Mouse (Mus musculus) CH12.LX (cell line): ENCODE data around the gene Srrm1. TPM values are rescaled to one million over a fixed set of nuclear protein-coding genes. Genes with fewer than 3 reads are reported as not detected.

Experiments
- DNase-seq: peaks from one replicate; pipeline ENCODE4 v3.0.0-alpha.2; 2013; ENCODE audit errors: extremely low read depth
- H3K27ac ChIP-seq: 2 replicates; pipeline ENCODE4 v1.5.1; 2012; ENCODE audit warnings: low read depth, mild to moderate bottlenecking, control low read depth, moderate library complexity; ENCODE audit not compliant: insufficient read depth
- H3K27me3 ChIP-seq: replicated peaks from 2 replicates; pipeline ENCODE3; 2012; ENCODE audit warnings: inconsistent platforms
- H3K36me3 ChIP-seq, 2 experiments: replicated peaks in 1 of 2; 2 replicates each; pipeline versions ENCODE3 to v1.6.1; 2012; ENCODE audit warnings: inconsistent platforms in 1 of 2, low read length in 1 of 2, mild to moderate bottlenecking in 1 of 2, mixed read lengths in 1 of 2, moderate library complexity in 1 of 2; ENCODE audit not compliant: control insufficient read depth in 1 of 2, insufficient read depth in 1 of 2
- H3K4me1 ChIP-seq, 2 experiments: 2 replicates each; pipeline ENCODE4 v1.6.1; 2012; ENCODE audit warnings: inconsistent platforms in 1 of 2, moderate library complexity in 1 of 2; ENCODE audit not compliant: insufficient read depth in 2 of 2, control insufficient read depth in 1 of 2
- H3K4me2 ChIP-seq: 2 replicates; pipeline ENCODE4 v1.6.1; 2012; ENCODE audit warnings: low read depth, mild to moderate bottlenecking, control low read depth; ENCODE audit not compliant: poor library complexity, insufficient read depth, severe bottlenecking
- H3K4me3 ChIP-seq, 3 experiments: fragments of 150-350 bp in 1 of 3; sonication (generic) in 1 of 3; replicated peaks in 1 of 3; 2 replicates each; pipeline versions ENCODE3 to v1.5.1; 2011 to 2012; ENCODE audit warnings: low read depth in 2 of 3, low read length in 2 of 3, mild to moderate bottlenecking in 2 of 3, moderate library complexity in 2 of 3, control low read depth in 1 of 3, improper control_type of control experiment in 1 of 3, inconsistent platforms in 1 of 3, mixed read lengths in 1 of 3; ENCODE audit not compliant: poor library complexity in 1 of 3
- H3K79me2 ChIP-seq: replicated peaks from 2 replicates; pipeline ENCODE4 v1.6.1; 2012; ENCODE audit warnings: mild to moderate bottlenecking, moderate library complexity; ENCODE audit not compliant: control insufficient read depth, poor library complexity, insufficient read depth, severe bottlenecking; ENCODE audit errors: extremely low read depth
- H3K9ac ChIP-seq: 2 replicates; pipeline ENCODE4 v1.6.1; 2012; ENCODE audit warnings: low read depth, mild to moderate bottlenecking, control low read depth, moderate library complexity; ENCODE audit not compliant: insufficient read depth
- H3K9me3 ChIP-seq: replicated peaks from 2 replicates; pipeline ENCODE3; 2012; ENCODE audit warnings: low read length, inconsistent platforms, mixed read lengths
- CHD2 ChIP-seq: IDR thresholded peaks from 2 replicates; pipeline ENCODE4 v1.6.1; 2011; ENCODE audit warnings: low read length, improper control_type of control experiment
- E2F4 ChIP-seq: IDR thresholded peaks from 2 replicates; pipeline ENCODE4 v1.6.1; 2011; ENCODE audit warnings: low read depth, low read length, improper control_type of control experiment; ENCODE audit not compliant: insufficient replicate concordance
- ELF1 ChIP-seq: IDR thresholded peaks from 2 replicates; pipeline ENCODE4 v1.6.1; 2014; ENCODE audit warnings: low read depth, mild to moderate bottlenecking, inconsistent platforms, low read length, improper control_type of control experiment
- ETS1 ChIP-seq: conservative IDR thresholded peaks from 2 replicates; pipeline ENCODE4 v1.6.1; 2012; ENCODE audit warnings: low read depth, mild to moderate bottlenecking, inconsistent platforms, low read length, improper control_type of control experiment, moderate library complexity
- GABPA ChIP-seq: IDR thresholded peaks from 2 replicates; pipeline ENCODE4 v1.6.1; 2012; ENCODE audit warnings: low read depth, low read length, improper control_type of control experiment, inconsistent platforms; ENCODE audit not compliant: insufficient replicate concordance
- MAX ChIP-seq: IDR thresholded peaks from 2 replicates; pipeline ENCODE4 v1.6.1; 2011; ENCODE audit warnings: low read length, improper control_type of control experiment
- MEF2A ChIP-seq: IDR thresholded peaks from 2 replicates; pipeline ENCODE4 v1.6.1; 2014; ENCODE audit warnings: low read depth, mild to moderate bottlenecking, inconsistent platforms, low read length, improper control_type of control experiment, borderline replicate concordance
- MXI1 ChIP-seq: IDR thresholded peaks from 2 replicates; pipeline ENCODE4 v1.6.1; 2011; ENCODE audit warnings: mild to moderate bottlenecking, low read depth, low read length, improper control_type of control experiment
- MYC ChIP-seq: IDR thresholded peaks from 2 replicates; pipeline ENCODE4 v1.6.1; 2011; ENCODE audit warnings: low read depth, mild to moderate bottlenecking, improper control_type of control experiment, low read length
- NELFE ChIP-seq: IDR thresholded peaks from 2 replicates; pipeline ENCODE4 v1.6.1; 2011; ENCODE audit warnings: low read depth, low read length, improper control_type of control experiment
- NRF1 ChIP-seq: IDR thresholded peaks from 2 replicates; pipeline ENCODE4 v1.6.1; 2014; ENCODE audit warnings: low read depth, mild to moderate bottlenecking, inconsistent platforms, low read length, improper control_type of control experiment, moderate library complexity
- PAX5 ChIP-seq: IDR thresholded peaks from 2 replicates; pipeline ENCODE4 v1.6.1; 2012; ENCODE audit warnings: low read length, inconsistent platforms, mixed read lengths
- POLR2A ChIP-seq: IDR thresholded peaks from 2 replicates; pipeline ENCODE4 v1.6.1; 2011; ENCODE audit warnings: low read depth, mild to moderate bottlenecking, improper control_type of control experiment, low read length
- RAD21 ChIP-seq: IDR thresholded peaks from 2 replicates; pipeline ENCODE4 v1.6.1; 2011; ENCODE audit warnings: low read depth, mild to moderate bottlenecking, low read length, improper control_type of control experiment, moderate library complexity
- SMC3 ChIP-seq: IDR thresholded peaks from 2 replicates; pipeline ENCODE4 v1.6.1; 2011; ENCODE audit warnings: low read depth, low read length, improper control_type of control experiment
- UBTF ChIP-seq: IDR thresholded peaks from 2 replicates; pipeline ENCODE4 v1.6.1; 2012; ENCODE audit warnings: low read depth, mild to moderate bottlenecking, inconsistent platforms, low read length, improper control_type of control experiment, moderate library complexity
- ZKSCAN1 ChIP-seq: IDR thresholded peaks from 2 replicates; pipeline ENCODE4 v1.6.1; 2012; ENCODE audit warnings: low read depth, inconsistent platforms, low read length, improper control_type of control experiment, borderline replicate concordance
- ZNF384 ChIP-seq: IDR thresholded peaks from 2 replicates; pipeline ENCODE4 v1.6.1; 2012; ENCODE audit warnings: low read depth, low read length, improper control_type of control experiment, inconsistent platforms
- dilution Hi-C: fragments of 300-500 bp; cut with MboI; formaldehyde crosslinking; loops from 2 replicates; pipeline ENCODE4 v1.14.3; 2020; ENCODE audit warnings: low sequenced_read_pairs; ENCODE audit not compliant: extremely low pct_unique_long_range_greater_than_20kb, extremely low pct_ligation_motif_present
- in situ Hi-C: fragments of 300-500 bp; cut with MboI; formaldehyde crosslinking; loops from 3 replicates; pipeline ENCODE4 v1.14.3; 2019; ENCODE audit warnings: low sequenced_read_pairs, low pct_ligation_motif_present, low pct_unique_long_range_greater_than_20kb, mixed read lengths
- polyA plus RNA-seq: library from polyadenylated mRNA; unstranded; fragments of >175 nt; gene quantifications from 2 replicates; pipeline ENCODE4 v1.2.1, GENCODE M21; 2012; ENCODE audit warnings: low read depth; ENCODE audit not compliant: insufficient read length
- total RNA-seq, 2 experiments: library from RNA; depleted of rRNA; stranded (reverse); fragments of 300-350 nt in 1 of 2; fragments of >200 nt in 1 of 2; gene quantifications; 2 replicates each; pipeline ENCODE4 v1.2.3; 2012 to 2014

Gene Srrm1
- total and polyA plus RNA-seq, 3 experiments = 14.2 to 180 (median 23.6) TPM

DNA sequence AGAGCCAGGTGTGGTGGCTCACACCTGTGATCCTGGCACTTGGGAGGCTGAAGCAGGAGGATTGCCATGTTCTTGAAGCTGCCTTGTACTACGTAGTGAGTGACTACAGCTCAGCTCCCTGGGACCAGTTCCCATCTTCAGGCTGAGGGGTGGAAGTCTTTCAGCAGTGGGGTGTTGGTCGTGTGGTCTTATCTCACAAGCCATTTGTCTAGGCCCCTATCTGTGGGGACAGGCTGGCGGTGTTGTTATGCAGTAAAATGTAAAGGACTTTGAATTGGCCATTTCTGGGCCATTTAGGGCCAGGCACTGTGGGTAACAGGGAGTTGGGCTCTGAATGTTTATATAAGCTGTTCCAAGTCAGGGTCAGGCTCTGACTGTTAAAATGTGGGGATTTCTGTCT, 65.1 kb downstream of the Srrm1 start:
- Histone ChIP-seq H3K27me3 (no peaks in the 10 kb centered on the region), H3K36me3 (no peaks in the 10 kb centered on the region), H3K4me3 (no peak overlapping the region), H3K4me2 (no peak overlapping the region), H3K27ac (no peak overlapping the region), H3K9ac (no peak overlapping the region), H3K79me2 (no peaks in the 10 kb centered on the region), H3K9me3 (peaks cover 2% of the 10 kb centered on the region), H3K4me1 (peaks cover 7 to 19% of the 10 kb centered on the region in 2 experiments)
- in situ Hi-C loops (no loop called here), dilution Hi-C loops (no loop called here)
- TF ChIP-seq NELFE = no peak
- no peak for DNase-seq

DNA sequence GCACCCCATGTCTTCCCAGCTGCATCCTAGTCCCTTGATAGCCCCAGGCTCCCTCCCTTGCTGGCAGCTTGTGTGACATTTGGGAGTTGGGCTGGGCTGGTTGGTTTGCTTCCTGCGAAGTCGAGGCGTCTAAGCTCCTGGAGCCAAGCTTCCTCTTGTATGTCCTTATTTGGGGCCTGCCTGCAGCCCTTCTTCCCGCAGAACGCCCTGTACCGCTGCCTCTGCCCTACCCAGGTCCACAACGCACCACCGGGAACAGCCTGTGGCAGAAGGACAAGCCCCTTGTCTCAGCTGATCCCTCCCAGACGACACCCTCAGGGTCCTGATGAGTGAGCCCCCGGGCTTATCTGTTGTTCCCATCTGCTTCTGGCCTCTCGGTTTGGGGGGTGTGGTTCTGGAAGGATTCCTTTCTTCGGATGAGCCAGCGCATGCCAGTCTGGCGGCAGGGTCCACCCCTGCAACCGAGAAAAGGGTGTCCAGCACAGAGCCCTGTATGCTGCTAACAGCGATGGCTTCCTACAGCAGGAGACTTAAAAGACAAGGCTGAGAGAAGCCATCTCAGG, 66.2 kb downstream of the Srrm1 start:
- TF ChIP-seq ELF1 (no peak), NRF1 (no peak), SMC3 (no peak), ZNF384 (no peak), PAX5 (no peak), ETS1 (no peak), POLR2A (no peak), E2F4 (no peak), MEF2A (no peak), CHD2 (no peak), ZKSCAN1 (no peak), UBTF (no peak), RAD21 (no peak), MYC (no peak), MAX (no peak), GABPA (no peak), NELFE (no peak), MXI1 (no peak)
- Histone ChIP-seq H3K4me3 (no peak overlapping the region), H3K79me2 (no peaks in the 10 kb centered on the region), H3K4me2 (no peak overlapping the region), H3K9me3 (peaks cover 2% of the 10 kb centered on the region), H3K36me3 (no peaks in the 10 kb centered on the region), H3K9ac (no peak overlapping the region), H3K27ac (no peak overlapping the region), H3K27me3 (no peaks in the 10 kb centered on the region), H3K4me1 (peaks cover 7 to 16% of the 10 kb centered on the region in 2 experiments)
- DNase-seq = no peak
- dilution Hi-C loops (no loop called here), in situ Hi-C loops (no loop called here)
